Mouse (Mus musculus) liver, embryonic 14.5 days (tissue): ENCODE measurements at regions not wholly inside any gene's neighbourhood (a gene's known extent, or its start where the extent isn't known, plus 50 kb on each side); places are given as distances from the start of the nearest gene placed in this dataset.

Experiments used
- ATAC-seq: fragments of 200-750 bp; cut with Nextera tagmentation; 2 replicates; pipeline ENCODE4 v1.8.0; 2017; ENCODE audit warnings: moderate number of reproducible peaks, mild to moderate bottlenecking, moderate library complexity; ENCODE audit not compliant: insufficient read depth
- DNase-seq, 3 experiments: peaks; one replicate each; pipeline ENCODE4 v3.0.0-alpha.2; 2012 to 2013; ENCODE audit warnings: low read depth in 3 of 3, low spot score in 3 of 3
- H3K27ac ChIP-seq: fragments of 300-500 bp; sonication (generic); 2 replicates; pipeline ENCODE4 v1.5.1; 2014; ENCODE audit warnings: moderate library complexity, mild to moderate bottlenecking, control low read depth, inconsistent platforms
- H3K27me3 ChIP-seq: fragments of 300-500 bp; sonication (generic); 2 replicates; pipeline ENCODE4 v1.6.1; 2014; ENCODE audit warnings: mild to moderate bottlenecking, low read length, moderate library complexity; ENCODE audit not compliant: control insufficient read depth, insufficient read depth
- H3K36me3 ChIP-seq: fragments of 300-500 bp; sonication (generic); replicated peaks from 2 replicates; pipeline ENCODE4 v1.6.1; 2014; ENCODE audit warnings: low read depth; ENCODE audit not compliant: control insufficient read depth, insufficient read depth
- H3K4me1 ChIP-seq, 2 experiments: fragments of 200-500 bp in 1 of 2; fragments of 300-500 bp in 1 of 2; sonication (generic) in 1 of 2; replicated peaks; 2 replicates each; pipeline ENCODE4 v1.6.1; 2012 to 2014; ENCODE audit warnings: antibody characterized with exemption in 1 of 2, inconsistent platforms in 1 of 2, low read length in 1 of 2; ENCODE audit not compliant: control insufficient read depth in 2 of 2, insufficient read depth in 2 of 2
- H3K4me2 ChIP-seq: fragments of 300-500 bp; sonication (generic); 2 replicates; pipeline ENCODE4 v1.6.1; 2014; ENCODE audit warnings: low read depth, mild to moderate bottlenecking, control low read depth, moderate library complexity
- H3K4me3 ChIP-seq, 2 experiments: fragments of 200-500 bp in 1 of 2; fragments of 300-500 bp in 1 of 2; sonication (generic) in 1 of 2; 2 replicates each; pipeline ENCODE4 v1.5.1; 2012 to 2014; ENCODE audit warnings: low read depth in 2 of 2, low read length in 2 of 2, mild to moderate bottlenecking in 2 of 2, control low read depth in 1 of 2, inconsistent platforms in 1 of 2, moderate library complexity in 1 of 2; ENCODE audit not compliant: insufficient read depth in 1 of 2
- H3K9ac ChIP-seq: fragments of 300-500 bp; sonication (generic); replicated peaks from 2 replicates; pipeline ENCODE4 v1.6.1; 2014; ENCODE audit warnings: mild to moderate bottlenecking, control low read depth, moderate library complexity
- H3K9me3 ChIP-seq: fragments of 300-500 bp; sonication (generic); 2 replicates; pipeline ENCODE4 v1.6.1; 2016; ENCODE audit warnings: low read length, mixed read lengths; ENCODE audit not compliant: control insufficient read depth
- CTCF ChIP-seq: IDR thresholded peaks from 2 replicates; pipeline ENCODE4 v1.5.1; 2016; ENCODE audit warnings: antibody characterized with exemption, low read depth, control low read depth
- EP300 ChIP-seq: IDR thresholded peaks from 2 replicates; pipeline ENCODE4 v1.6.1; 2016; ENCODE audit warnings: antibody characterized with exemption, low read depth
- WGBS: fragments of 180-500 bp; shearing (Covaris S2); extraction: QIAGEN DNeasy Blood & Tissue Kit; methylation state at CpG from one replicate; pipeline ENCODE4 v1.1.7; 2014; ENCODE audit not compliant: insufficient replicate concordance; 5-methylcytosine and 5-hydroxymethylcytosine counted together

DNA sequence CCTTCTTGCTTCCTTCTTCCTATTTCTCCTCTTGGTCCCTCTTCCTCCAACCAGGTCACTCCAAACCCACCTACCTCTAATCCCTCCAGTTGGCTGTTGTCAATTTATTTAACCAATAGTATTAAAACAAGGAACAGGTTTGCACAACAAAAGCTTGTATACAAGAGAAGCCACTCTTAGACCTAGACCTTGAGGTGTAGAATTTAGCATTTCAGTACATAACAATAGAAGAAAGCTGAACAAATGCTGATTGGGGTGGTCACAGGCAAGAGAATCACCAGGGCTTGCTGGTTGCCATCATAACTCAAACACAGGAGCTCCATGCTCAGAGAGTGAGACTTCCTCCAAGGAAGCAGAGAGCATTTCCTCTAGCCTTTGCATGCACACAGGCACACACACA is 272.2 kb downstream of the Slc30a10 start:
- Histone ChIP-seq H3K4me2 (no peak overlapping the region), H3K9ac (no peak overlapping the region), H3K4me1 (peaks cover 18 to 31% of the 10 kb centered on the region in 2 experiments), H3K27ac (no peak overlapping the region), H3K4me3 (no peak overlapping the region), H3K27me3 (no peaks in the 10 kb centered on the region), H3K36me3 (no peaks in the 10 kb centered on the region), H3K9me3 (no peaks in the 10 kb centered on the region)
- ATAC-seq (no peak), DNase-seq (no peak)
- no peak for TF ChIP-seq CTCF
- TF ChIP-seq EP300 = no peak

GRCm38 (mm10) chr1:185727749-185728148 is 273.1 kb downstream of the Slc30a10 start:
- DNase-seq (no peak), ATAC-seq (no peak)
- Histone ChIP-seq H3K9ac (no peak overlapping the region), H3K36me3 (no peaks in the 10 kb centered on the region), H3K4me1 (peaks cover 23 to 38% of the 10 kb centered on the region in 2 experiments), H3K4me2 (no peak overlapping the region), H3K27ac (no peak overlapping the region), H3K27me3 (no peaks in the 10 kb centered on the region), H3K9me3 (no peaks in the 10 kb centered on the region), H3K4me3 (no peak overlapping the region)
- TF ChIP-seq CTCF (no peak), EP300 (no peak)
- WGBS = 59% methylated on average over 4 of the region's 4 CpGs

DNA sequence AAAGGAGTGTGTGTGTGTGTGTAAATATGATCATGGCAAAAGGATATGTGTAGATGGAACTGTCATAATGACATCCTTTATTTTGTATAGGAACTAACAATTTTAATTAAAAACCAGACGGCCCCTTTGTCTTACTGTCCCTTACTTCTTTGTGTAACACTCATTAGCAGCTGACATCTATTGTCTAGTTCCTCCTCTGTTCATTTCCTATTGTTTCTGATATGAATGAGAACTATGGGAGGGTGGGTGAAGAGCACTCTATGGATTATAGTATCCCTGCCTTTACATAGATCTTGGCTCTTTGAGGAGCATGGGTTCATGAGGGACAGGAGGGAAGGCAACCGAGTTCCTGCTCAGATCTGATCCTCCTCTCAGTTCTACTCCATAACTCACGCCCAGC is 273.8 kb downstream of the Slc30a10 start:
- no peak overlapping the region for H3K9ac ChIP-seq
- H3K27me3 ChIP-seq = no peaks in the 10 kb centered on the region
- peaks cover 23 to 38% of the 10 kb centered on the region in 2 experiments for H3K4me1 ChIP-seq
- WGBS = 57% methylated on average over 3 of the region's 3 CpGs
- no peaks in the 10 kb centered on the region for H3K36me3 ChIP-seq
- ATAC-seq (no peak), DNase-seq (no peak)
- H3K9me3 ChIP-seq = no peaks in the 10 kb centered on the region
- no peak overlapping the region for H3K4me3 ChIP-seq
- H3K27ac ChIP-seq = no peak overlapping the region
- TF ChIP-seq EP300 = no peak
- no peak overlapping the region for H3K4me2 ChIP-seq

GRCm38 (mm10) chr1:185731062-185731461 is 276.4 kb downstream of the Slc30a10 start:
- H3K4me2 ChIP-seq = peak overlapping the region; percentile 56
- TF ChIP-seq EP300 (peak; percentile 91), CTCF (no peak)
- H3K4me1 ChIP-seq = peaks cover 23 to 38% of the 10 kb centered on the region in 2 experiments
- DNase-seq = peak; percentile 73 to 76 (median 74)
- no peak overlapping the region; the same call in 1 of the 2 replicates for H3K9ac ChIP-seq
- peak; percentile 98 for ATAC-seq
- H3K27me3 ChIP-seq = no peaks in the 10 kb centered on the region
- 39% methylated on average over 9 of the region's 9 CpGs for WGBS
- H3K27ac ChIP-seq = peak overlapping the region; percentile 84
- H3K36me3 ChIP-seq = no peaks in the 10 kb centered on the region
- H3K9me3 ChIP-seq = no peaks in the 10 kb centered on the region
- H3K4me3 ChIP-seq = no peak overlapping the region

DNA sequence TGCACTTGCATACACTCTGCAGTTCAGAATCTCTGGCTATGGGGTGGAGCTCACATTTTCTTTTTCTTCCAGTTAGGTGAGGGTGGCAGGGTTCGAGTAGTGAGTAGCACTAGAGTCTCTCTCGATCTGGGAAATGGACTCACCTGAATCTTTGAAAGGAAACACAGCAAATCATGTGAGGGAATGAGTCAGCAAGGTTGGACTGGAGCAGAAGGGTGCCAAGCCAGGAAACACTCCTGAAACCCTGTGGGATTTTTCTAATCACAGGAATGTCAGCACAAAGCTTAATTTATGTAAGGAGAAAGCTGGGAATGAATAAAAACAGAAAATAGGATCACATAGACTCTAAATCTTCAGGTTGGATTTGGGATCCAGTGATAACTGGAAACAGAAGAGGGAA is 282.1 kb downstream of the Slc30a10 start:
- H3K4me3 ChIP-seq = no peak overlapping the region
- no peak overlapping the region for H3K9ac ChIP-seq
- ATAC-seq (no peak), DNase-seq (no peak)
- H3K9me3 ChIP-seq = no peaks in the 10 kb centered on the region
- no peak overlapping the region for H3K4me2 ChIP-seq
- no peaks in the 10 kb centered on the region for H3K27me3 ChIP-seq
- 47% methylated on average over 2 of the region's 2 CpGs for WGBS
- H3K4me1 ChIP-seq = peaks cover 6 to 8% of the 10 kb centered on the region in 2 experiments
- TF ChIP-seq EP300 (no peak), CTCF (no peak)
- H3K36me3 ChIP-seq = no peaks in the 10 kb centered on the region
- no peak overlapping the region for H3K27ac ChIP-seq
